Mouse (Mus musculus): ENCODE data around the gene Gm6465.
"Not testable (repeated sequence)": the region's sequence is repeated elsewhere in the genome, so short reads cannot be mapped to it uniquely, and the experiment has no call there.

The Gm6465 gene

DNA sequence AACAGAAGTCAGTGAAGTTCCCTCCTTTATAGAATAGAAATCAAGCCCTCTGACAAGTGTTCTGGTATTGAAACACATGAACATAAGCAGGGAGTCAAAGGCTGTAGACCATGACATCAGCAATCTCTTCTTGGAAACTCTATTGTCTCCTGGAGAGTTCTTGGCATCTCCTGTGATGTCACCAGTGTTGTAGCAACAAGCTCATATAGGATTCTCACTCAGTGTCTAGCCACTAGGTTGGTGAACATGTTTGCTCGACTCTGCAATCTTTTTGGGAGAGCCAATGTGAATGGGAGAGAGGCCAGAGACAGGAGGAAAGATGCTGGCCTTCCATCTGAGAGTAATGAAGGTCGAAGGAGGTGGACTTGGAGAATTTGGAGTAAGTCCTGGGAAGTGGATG is at the start of gene Gm6465:
Gene Gm6465 (plus strand): TSS at position 301 of the 400 bp plus-strand sequence.
- in situ Hi-C loops (cut with MseI, MboI), result not testable (repeated sequence)

DNA sequence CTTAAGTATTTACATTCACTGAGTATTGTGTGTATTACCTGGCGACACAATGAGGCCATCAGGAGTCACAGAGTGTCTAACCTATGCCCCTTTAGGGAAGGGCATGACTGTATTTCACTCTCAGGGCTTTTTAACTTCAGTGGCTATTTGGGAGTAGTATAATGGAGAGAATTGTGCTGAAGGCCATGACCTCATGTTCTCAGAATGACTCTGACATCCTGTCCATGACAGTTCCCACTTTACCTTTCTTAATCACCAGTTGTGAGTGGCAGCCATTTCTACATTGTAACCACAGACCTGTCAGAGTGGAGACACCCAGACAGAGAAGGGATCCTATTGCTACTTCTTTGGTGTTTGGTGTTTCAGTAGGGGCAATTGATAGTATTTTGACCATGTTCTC is 485 bp downstream of the Gm6465 start:
- in situ Hi-C loops (cut with MseI, MboI), result not testable (repeated sequence)

DNA sequence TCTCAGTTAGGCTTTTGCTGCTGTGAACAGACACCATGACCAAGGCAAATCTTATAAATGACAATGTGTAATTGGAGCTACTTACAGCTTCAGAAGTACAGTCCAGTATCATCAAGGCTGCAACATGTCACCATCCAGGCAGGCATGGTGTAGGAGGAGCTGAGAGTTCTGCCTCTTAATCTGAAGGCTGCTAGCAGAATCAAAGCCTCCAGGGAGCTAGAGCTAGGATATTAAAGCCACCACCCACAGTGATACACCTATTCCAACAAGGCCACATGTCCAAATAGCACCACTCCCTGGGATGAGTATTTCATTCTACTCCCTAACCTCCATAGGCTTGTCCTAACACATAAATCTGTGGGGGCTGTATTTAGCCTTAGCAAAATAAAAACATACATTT is 12.6 kb downstream of the Gm6465 start:
- in situ Hi-C loops (cut with MseI, MboI), result not testable (repeated sequence)
